Mouse (Mus musculus): ENCODE measurements at regions not wholly inside any gene's neighbourhood (a gene's known extent, or its start where the extent isn't known, plus 50 kb on each side); places are given as distances from the start of the nearest gene placed in this dataset.

DNA sequence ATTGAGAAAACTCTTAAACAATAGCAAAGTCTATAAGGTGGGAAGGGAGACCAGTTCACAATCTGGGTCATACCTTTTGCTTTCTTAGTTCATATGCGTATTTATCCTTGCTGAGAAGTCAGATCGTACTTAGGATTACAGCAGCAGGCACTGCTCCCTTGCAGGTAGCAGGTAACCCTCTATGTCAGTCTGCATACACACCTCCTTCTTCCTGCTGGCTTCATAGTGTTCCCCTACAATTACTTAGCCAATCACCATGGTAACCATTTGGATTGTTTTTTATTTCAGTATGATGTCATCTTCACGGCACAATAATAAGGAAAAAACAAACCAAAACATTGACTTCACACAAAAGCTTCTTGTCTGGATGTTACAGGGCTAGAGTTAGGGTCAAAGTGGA is 242.1 kb upstream of the Arglu1 start:
- no peak for ATAC-seq (replicated peaks; ENCODE audit: poor library complexity)

DNA sequence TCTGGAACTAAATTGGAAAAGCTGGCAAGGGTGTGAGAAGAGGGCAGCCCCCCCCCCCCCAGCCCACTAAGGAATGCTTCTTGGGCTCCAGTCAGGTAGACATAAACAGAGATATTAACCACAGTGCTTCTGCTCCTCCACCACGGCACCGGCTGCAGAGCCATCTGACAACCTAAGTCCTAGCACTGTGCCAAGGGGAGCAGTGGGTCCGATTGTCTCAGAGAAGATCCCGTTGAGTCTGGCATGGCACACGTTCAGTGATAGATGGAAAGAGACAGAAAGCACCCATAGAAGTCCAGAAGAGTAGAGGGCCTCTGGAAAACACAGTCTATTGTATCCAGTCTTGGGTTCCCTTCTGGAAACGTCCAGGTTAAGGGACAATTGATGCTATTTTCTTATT is 241.4 kb upstream of the Arglu1 start:
- no peak for ATAC-seq (replicated peaks; ENCODE audit: poor library complexity)

- no peak for ATAC-seq (replicated peaks; ENCODE audit: poor library complexity)
Observed at GRCm38 (mm10) chr8:8928074-8928862, 237.9 kb upstream of the Arglu1 start.

DNA sequence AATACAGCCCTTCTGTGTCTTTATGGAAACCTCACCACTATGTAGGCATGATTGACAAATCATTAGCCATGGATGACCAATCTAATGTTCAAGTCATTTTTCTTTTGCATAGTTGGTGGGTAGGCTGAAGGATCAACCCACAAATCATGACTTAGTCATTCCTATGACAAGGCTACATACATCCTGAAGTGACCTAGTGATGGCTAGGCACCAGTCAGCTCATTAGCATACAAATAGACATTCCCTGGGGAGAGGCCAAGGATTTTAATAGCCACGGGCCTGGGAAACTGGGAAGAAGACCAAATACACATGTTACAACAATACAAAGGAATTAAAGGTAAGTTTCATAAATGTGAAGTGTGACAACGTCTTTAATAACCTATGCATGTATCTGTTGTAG is 231.1 kb upstream of the Arglu1 start:
- ATAC-seq (replicated peaks; ENCODE audit: poor library complexity), result no peak

GRCm38 (mm10) chr8:8919582-8920503 is 229.5 kb upstream of the Arglu1 start:
- no peak for ATAC-seq (replicated peaks; ENCODE audit: poor library complexity)

DNA sequence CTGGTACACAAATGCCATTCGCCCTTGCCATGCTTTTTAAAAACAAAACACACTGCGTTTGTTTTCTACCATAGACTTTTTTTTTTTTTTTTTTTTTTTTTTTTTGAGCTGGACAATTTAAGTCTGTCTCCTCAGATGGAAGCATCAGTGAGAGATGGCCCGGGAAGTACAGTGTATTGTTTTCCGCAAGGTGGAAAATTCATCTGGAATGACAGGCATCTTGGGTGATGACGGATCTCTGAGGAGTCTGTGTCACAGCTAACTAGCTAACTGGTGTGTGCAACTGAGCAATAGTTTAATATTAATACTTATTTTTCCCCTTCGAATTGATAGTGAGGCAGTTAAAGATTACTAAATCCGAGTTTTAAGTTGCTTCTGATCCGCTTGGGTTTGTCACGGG is 228.7 kb upstream of the Arglu1 start:
- ATAC-seq (replicated peaks; ENCODE audit: poor library complexity), result no peak

DNA sequence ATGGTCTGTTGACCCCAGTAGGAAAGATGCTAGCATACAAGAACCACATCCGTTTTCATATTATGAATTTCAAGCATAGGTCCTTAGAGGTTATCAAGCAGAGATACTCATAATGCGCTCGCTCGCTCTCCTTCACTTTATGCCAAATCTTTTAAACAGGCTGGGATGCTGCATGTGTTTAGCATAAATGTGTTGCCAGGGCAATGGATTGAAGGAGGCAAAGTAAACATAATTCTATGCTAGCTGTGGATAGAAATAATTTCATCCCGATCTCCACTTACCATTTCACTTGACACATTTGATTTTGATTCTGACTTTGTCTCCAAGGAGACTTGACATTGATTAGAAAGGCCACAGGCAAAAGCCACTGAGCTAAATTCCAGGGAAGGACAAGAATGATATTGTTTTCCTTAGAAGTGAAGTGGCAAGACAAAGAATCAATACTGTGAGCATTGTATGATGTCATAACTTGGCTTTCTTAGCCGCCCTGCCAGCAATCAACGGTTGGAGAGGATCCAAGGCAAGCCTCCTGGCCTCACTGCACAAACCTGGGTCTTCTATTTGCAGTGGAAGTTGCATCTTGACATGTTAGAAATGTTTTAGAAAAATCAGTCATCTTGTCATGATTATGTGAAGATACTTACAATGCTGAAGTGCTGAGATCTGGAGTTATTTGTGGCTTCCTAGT is 217.3 kb upstream of the Arglu1 start:
- no peak for ATAC-seq (replicated peaks; ENCODE audit: poor library complexity)

DNA sequence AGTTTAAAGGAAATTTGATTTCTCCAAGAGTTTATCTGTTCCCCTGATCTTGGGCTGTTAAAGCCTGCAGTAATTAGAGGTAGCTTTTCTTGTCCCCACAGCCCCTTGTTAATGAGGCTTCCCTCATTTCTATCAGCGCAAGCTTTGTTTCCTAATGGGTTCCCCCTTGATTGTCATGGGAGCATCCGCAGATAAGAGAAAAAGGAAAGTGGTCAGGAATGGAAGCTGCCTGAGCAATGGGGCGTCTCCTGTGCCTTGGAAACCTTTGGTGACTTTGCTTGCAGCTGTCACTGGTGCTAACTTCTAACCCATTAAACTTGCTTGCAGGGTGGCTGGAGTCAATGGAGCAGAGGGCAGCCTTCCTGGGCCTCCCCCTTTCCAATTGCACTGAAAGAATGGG is 202.7 kb upstream of the Arglu1 start:
- ATAC-seq (replicated peaks; ENCODE audit: poor library complexity), result no peak

GRCm38 (mm10) chr8:8877286-8877685 is 187.0 kb upstream of the Arglu1 start:
- ATAC-seq (replicated peaks; ENCODE audit: poor library complexity), result no peak

- no peak for ATAC-seq (replicated peaks; ENCODE audit: poor library complexity)
Observed at GRCm38 (mm10) chr8:8876879-8877278, 186.6 kb upstream of the Arglu1 start.

GRCm38 (mm10) chr8:8876469-8876868 is 186.1 kb upstream of the Arglu1 start:
- no peak for ATAC-seq (replicated peaks; ENCODE audit: poor library complexity)

GRCm38 (mm10) chr8:8871938-8872337 is 181.6 kb upstream of the Arglu1 start:
- no peak for ATAC-seq (replicated peaks; ENCODE audit: poor library complexity)

DNA sequence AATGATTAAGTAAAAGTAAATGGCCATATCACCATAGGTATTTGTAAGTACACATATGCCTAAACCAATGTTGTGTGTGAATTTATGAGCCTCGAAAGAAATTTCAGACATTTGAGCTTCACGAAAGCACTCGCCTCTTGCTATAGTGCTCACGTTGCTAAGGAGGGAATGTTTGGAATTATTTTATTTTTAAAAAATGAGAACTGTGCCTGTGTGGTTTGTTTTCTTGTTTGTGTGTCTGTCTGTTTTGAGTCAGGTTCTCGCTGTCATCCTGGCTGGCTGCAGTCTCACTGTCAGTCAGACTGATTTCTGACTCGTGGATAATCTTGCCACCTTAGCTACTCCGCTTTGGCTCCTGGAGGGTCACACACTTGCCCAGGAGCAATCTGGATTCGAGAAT is 180.7 kb upstream of the Arglu1 start:
- ATAC-seq (replicated peaks; ENCODE audit: poor library complexity), result no peak

- no peak for ATAC-seq (replicated peaks; ENCODE audit: poor library complexity)
Observed at GRCm38 (mm10) chr8:8870487-8870886, 180.2 kb upstream of the Arglu1 start.

- ATAC-seq (replicated peaks; ENCODE audit: poor library complexity), result no peak
Observed at GRCm38 (mm10) chr8:8869338-8869737, 179.0 kb upstream of the Arglu1 start.

- ATAC-seq (replicated peaks; ENCODE audit: poor library complexity), result 0 out of 2 replicates have a peak, but pooled peaks have one; percentile 29
Observed at GRCm38 (mm10) chr8:8867924-8868323, 177.6 kb upstream of the Arglu1 start.

- peak; percentile 29; the same call in 1 of the 2 replicates for ATAC-seq (replicated peaks; ENCODE audit: poor library complexity)
Observed at GRCm38 (mm10) chr8:8867126-8867777, 176.9 kb upstream of the Arglu1 start.

DNA sequence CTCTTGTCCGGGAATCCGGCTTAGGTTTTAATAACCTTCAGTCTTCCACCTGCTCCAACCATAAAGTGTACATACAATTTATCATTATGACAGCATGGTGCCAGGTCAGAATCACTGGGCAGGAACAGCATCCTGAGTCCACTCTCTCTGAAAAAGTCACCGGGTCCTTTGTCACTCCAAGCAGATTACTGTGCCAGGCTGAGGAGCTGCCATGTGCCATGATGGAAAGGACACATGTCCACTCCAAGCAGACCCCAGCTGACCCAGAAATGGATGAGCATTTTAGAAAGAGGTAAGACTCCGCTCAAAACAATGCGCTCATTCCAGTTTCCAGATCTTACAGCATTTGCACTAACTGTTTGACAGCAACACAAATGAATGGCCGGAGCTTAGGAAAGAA is 172.4 kb upstream of the Arglu1 start:
- ATAC-seq (replicated peaks; ENCODE audit: poor library complexity), result no peak

GRCm38 (mm10) chr8:8861331-8861940 is 171.1 kb upstream of the Arglu1 start:
- no peak for ATAC-seq (replicated peaks; ENCODE audit: poor library complexity)

DNA sequence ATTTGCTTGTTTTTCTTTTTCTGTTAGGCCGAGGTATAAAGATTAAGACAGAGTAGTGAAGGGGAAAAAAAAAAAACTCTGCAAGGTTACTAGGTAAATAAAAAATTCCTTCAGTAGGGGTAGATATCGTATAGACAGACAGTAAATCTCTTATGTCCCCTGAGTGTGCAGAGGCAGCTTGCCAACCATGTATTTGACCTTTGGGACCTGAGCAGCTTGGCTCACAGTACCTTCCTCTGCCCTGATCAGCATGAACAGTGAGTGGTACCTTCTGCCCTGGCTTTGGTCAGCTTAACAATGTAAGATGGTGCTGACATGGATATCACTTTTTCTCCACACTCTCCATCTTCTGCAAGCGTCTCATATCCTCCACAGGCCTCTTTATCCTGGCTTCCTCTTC is 168.3 kb upstream of the Arglu1 start:
- ATAC-seq (replicated peaks; ENCODE audit: poor library complexity), result no peak

All from megakaryocyte progenitor cell, adult 5-6 weeks (primary cell).